Mouse (Mus musculus) central nervous system, embryonic 14 days (tissue): ENCODE results near the gene Tbxas1. TPM values are rescaled to one million over a fixed set of nuclear protein-coding genes. Genes with fewer than 3 reads are reported as not detected.

Source experiments
- polyA plus RNA-seq: library from polyadenylated mRNA; depleted of rRNA; stranded (reverse); fragments of >200 nt; gene quantifications from 2 replicates; pipeline ENCODE4 v1.2.3, GENCODE M21; 2012; rRNA removed

Tbxas1 gene
- polyA plus RNA-seq = 1.2 TPM in 2 replicates

DNA sequence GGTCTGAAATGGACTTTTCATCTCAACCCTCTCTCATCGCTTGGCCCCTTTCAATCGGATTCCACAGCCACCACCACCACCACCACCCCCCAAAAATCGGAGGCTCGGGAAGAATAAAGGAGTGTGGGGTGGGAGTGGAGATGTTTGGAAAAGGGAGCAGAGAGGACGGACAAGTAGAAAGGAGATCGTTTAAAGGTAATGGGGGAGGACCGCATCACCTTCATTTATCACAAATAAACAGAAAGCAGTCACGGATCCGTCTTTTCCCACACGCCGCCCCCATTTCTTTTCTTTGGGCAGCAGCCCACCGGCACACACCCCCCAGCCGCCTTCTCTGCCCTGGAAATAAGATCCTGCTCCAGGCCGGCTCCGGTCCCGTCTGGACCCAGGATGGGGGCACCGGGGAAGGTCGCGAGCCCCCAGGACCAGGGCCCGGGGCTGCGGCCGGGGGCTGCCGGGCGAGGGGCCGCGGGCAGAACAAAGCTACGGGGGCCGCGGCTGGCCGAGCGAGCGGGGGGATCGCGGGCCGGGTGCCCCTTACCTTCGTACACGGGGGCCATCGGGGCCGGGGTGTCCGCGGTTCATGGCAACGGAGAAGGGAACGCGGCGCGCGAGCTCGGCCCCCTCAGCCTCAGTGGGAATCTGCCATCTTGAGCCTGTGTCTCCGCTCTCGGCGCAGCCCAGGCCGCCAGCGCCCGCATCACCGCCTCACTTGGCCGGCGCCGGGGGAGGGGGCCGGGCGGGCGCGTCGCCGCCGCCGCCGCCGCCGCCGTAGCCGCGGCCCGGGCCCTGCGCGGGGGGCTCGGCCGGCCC, at the start of gene Tbxas1:
Gene Tbxas1 (plus strand): TSS at position 147 of the 813 bp plus-strand sequence.

GRCm38 (mm10) chr6:38876071-38876911, 1.1 kb downstream of the Tbxas1 start, which contains the start of gene Hipk2:
Gene Hipk2, minus strand, starts transcription at chr6:38876165.

GRCm38 (mm10) chr6:39117584-39118455, 242.6 kb downstream of the Tbxas1 start, which contains the start of gene Parp12:
Gene Parp12, minus strand, starts transcription at chr6:39118349.

Other genes with a start within 250 kb of the Tbxas1 start
- gene Klrg2, start 238.2 kb upstream of the Tbxas1 start, polyA plus RNA-seq = 0.12 and 0.35 TPM in 2 replicates
- 29.3 and 31.0 TPM in 2 replicates for gene Clec2l, start 212.3 kb upstream of the Tbxas1 start, polyA plus RNA-seq
- 27.8 and 28.2 TPM in 2 replicates for gene Hipk2, start 761 bp downstream of the Tbxas1 start, polyA plus RNA-seq
- gene Parp12, start 242.9 kb downstream of the Tbxas1 start, polyA plus RNA-seq = 6.9 and 9.9 TPM in 2 replicates